Mouse (Mus musculus): Measurements from ENCODE around the gene Dync1i2.

GRCm38 (mm10) chr2:71309726-71310125, 98.2 kb downstream of the Dync1i2 start:
- TF ChIP-seq CTCF (IDR thresholded peaks at IDR 0.05; ENCODE audit: low read depth) (no peak), EP300 (IDR thresholded peaks at IDR 0.05; ENCODE audit: low read depth) (no peak)
